28 mouse cellular contexts compared by ENCODE assay signal in the genomic region with DNA sequence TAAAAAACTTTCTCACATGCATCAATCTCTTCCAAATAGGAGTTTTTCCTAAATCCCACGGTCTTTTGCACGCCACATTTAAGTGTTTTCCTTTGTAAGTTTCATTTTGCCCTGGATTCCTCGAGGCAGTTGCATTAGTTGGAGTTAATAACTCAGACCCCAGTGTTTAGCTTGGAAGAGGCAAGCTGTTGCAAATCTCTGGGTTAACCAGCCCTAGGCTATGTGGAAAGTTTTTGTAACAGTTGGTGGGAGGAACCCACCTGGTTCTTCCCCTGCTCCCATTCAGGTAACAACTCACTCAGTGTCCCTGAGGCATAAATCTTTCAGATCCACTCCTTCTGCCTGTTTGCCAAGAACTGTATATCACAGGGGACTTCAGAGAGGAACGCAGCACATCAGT.
DNase-seq lines count a peak whose midpoint lies in the region; ATAC-seq and TF ChIP-seq lines count a peak whose summit lies in the region.
"Had no signal": no experiment of that assay in that cellular context is flagged by ENCODE, and none has a peak within 500 bp of the region (broad histone marks: within the 10 kb centered on the region; RNA-seq: fewer than 3 reads in every experiment).

No protein-coding gene starts in this region.

- H3K9ac ChIP-seq in embryonic facial prominence, embryonic 11.5 days (replicated peaks; ENCODE audit: low read length) = no peak overlapping the region
- no peak overlapping the region for H3K9ac ChIP-seq in kidney, embryonic 15.5 days
- H3K9ac ChIP-seq: hindbrain, embryonic 14.5 days; liver, embryonic 15.5 days; lung, embryonic 14.5 days had no signal

- H3K9me3 ChIP-seq in embryonic facial prominence, embryonic 11.5 days (replicated peaks; ENCODE audit: control insufficient read depth, low read length) = no peaks in the 10 kb centered on the region
- H3K9me3 ChIP-seq in embryonic facial prominence, embryonic 10.5 days = no peaks in the 10 kb centered on the region
- no peaks in the 10 kb centered on the region for H3K9me3 ChIP-seq in kidney, embryonic 15.5 days (replicated peaks)
- H3K9me3 ChIP-seq: liver, embryonic 15.5 days had no signal

- H3K4me3 ChIP-seq in embryonic facial prominence, embryonic 11.5 days (ENCODE audit: low read depth, low read length) = no peak overlapping the region
- no peak overlapping the region for H3K4me3 ChIP-seq in embryonic facial prominence, embryonic 10.5 days
- H3K4me3 ChIP-seq in kidney, embryonic 15.5 days (replicated peaks) = no peak overlapping the region
- no peak overlapping the region for H3K4me3 ChIP-seq in layer of hippocampus, adult 2 months
- H3K4me3 ChIP-seq: liver, embryonic 15.5 days had no signal

- WGBS in embryonic facial prominence, embryonic 11.5 days = 73% methylated on average over 4 of the region's 4 CpGs
- WGBS in embryonic facial prominence, embryonic 10.5 days = 78% methylated on average over 4 of the region's 4 CpGs
- WGBS in kidney, embryonic 15.5 days = 48% methylated on average over 4 of the region's 4 CpGs

- H3K4me1 ChIP-seq in embryonic facial prominence, embryonic 11.5 days (ENCODE audit: control insufficient read depth, insufficient read depth, low read length) = no peaks in the 10 kb centered on the region
- H3K4me1 ChIP-seq in embryonic facial prominence, embryonic 10.5 days = peaks cover 3% of the 10 kb centered on the region; the same call in 1 of the 2 replicates
- H3K4me1 ChIP-seq in kidney, embryonic 15.5 days = peaks cover 5% of the 10 kb centered on the region
- H3K4me1 ChIP-seq: liver, embryonic 15.5 days had no signal

- no peak overlapping the region for H3K4me2 ChIP-seq in embryonic facial prominence, embryonic 11.5 days (ENCODE audit: low read depth, low read length)
- H3K4me2 ChIP-seq in kidney, embryonic 15.5 days = no peak overlapping the region
- H3K4me2 ChIP-seq: heart, embryonic 11.5 days; hindbrain, embryonic 14.5 days; liver, embryonic 15.5 days; lung, embryonic 14.5 days had no signal

- DNase-seq in embryonic facial prominence, embryonic 11.5 days (ENCODE audit: low spot score) = peak; percentile 22
- no peak for DNase-seq in embryonic facial prominence, embryonic 10.5 days (ENCODE audit: low spot score)
- no peak for DNase-seq in kidney, adult 18-20 months
- DNase-seq in NIH3T3 (ENCODE audit: low read depth) = peak; percentile 14
- DNase-seq in fat pad, adult 2 months (ENCODE audit: extremely low read depth, low read depth, low spot score) = peak; percentile 72
- no peak for DNase-seq in layer of hippocampus, adult 2 months (ENCODE audit: low spot score in 2 of 2)
- DNase-seq: adrenal gland, postnatal 10 days; cerebellum, adult 11 months; cerebellum, adult 9-10 months; cerebellum, postnatal 36 days; embryo, embryonic 11 days; gastrocnemius, postnatal 14 days; heart, adult 18-20 months; heart, postnatal 4 days; kidney, adult 9 months; lung, embryonic 14.5 days; lung, postnatal 14 days; midbrain, embryonic 14.5 days; right cerebral cortex, postnatal 14 days; thymus, postnatal 25 days had no signal

- H3K27ac ChIP-seq in embryonic facial prominence, embryonic 11.5 days (replicated peaks; ENCODE audit: low read depth, low read length) = no peak overlapping the region
- no peak overlapping the region for H3K27ac ChIP-seq in embryonic facial prominence, embryonic 10.5 days (replicated peaks)
- H3K27ac ChIP-seq in kidney, embryonic 15.5 days = peak overlapping the region; percentile 38; the same call in 1 of the 2 replicates
- no peak overlapping the region for H3K27ac ChIP-seq in layer of hippocampus, adult 2 months
- H3K27ac ChIP-seq: hindbrain, embryonic 14.5 days; liver, embryonic 15.5 days had no signal

- no peak for ATAC-seq in embryonic facial prominence, embryonic 11.5 days (replicated peaks; ENCODE audit: insufficient number of reproducible peaks, low FRiP score, low TSS enrichment, low read depth)
- ATAC-seq in kidney, embryonic 15.5 days (replicated peaks; ENCODE audit: low FRiP score) = no peak
- ATAC-seq in activated CD4-positive, CD25-positive, alpha-beta regulatory T cell, adult 4 months = no peak
- ATAC-seq: forebrain, embryonic 16.5 days; inflammation-experienced regulatory T-cells, adult 6 months had no signal

- no peaks in the 10 kb centered on the region for H3K27me3 ChIP-seq in embryonic facial prominence, embryonic 11.5 days (ENCODE audit: control insufficient read depth, insufficient read depth, low read length)
- H3K27me3 ChIP-seq in embryonic facial prominence, embryonic 10.5 days (replicated peaks; ENCODE audit: low read depth, poor library complexity, severe bottlenecking) = no peaks in the 10 kb centered on the region
- H3K27me3 ChIP-seq in kidney, embryonic 15.5 days = no peaks in the 10 kb centered on the region
- H3K27me3 ChIP-seq: CH12.LX; liver, embryonic 15.5 days had no signal

- TF ChIP-seq CTCF in layer of hippocampus, adult 2 months (conservative IDR thresholded peaks at IDR 0.05) = no peak

- H3K36me3 ChIP-seq in embryonic facial prominence, embryonic 11.5 days (replicated peaks; ENCODE audit: control insufficient read depth, insufficient read depth, low read depth, low read length) = no peaks in the 10 kb centered on the region
- H3K36me3 ChIP-seq in embryonic facial prominence, embryonic 10.5 days (replicated peaks) = no peaks in the 10 kb centered on the region
- no peaks in the 10 kb centered on the region for H3K36me3 ChIP-seq in kidney, embryonic 15.5 days
- H3K36me3 ChIP-seq: liver, embryonic 15.5 days had no signal

Comparison
In these comparisons a context has a peak if more than half of its experiments do, and no peak if none do; other contexts are left out.
1. DNase-seq: peak in embryonic facial prominence, embryonic 11.5 days (single experiment), NIH3T3 (single experiment) and fat pad, adult 2 months (single experiment); none in embryonic facial prominence, embryonic 10.5 days (single experiment), kidney, adult 18-20 months (single experiment) and layer of hippocampus, adult 2 months (0 of 2).